Mouse (Mus musculus) forebrain, embryonic 10.5 days (tissue): ENCODE results near the gene Zc3h7a. TPM values are rescaled to one million over a fixed set of nuclear protein-coding genes. Genes with fewer than 3 reads are reported as not detected.

Experiments used
- DNase-seq: peaks from one replicate; pipeline ENCODE4 v3.0.0-alpha.2; 2017; ENCODE audit warnings: low spot score; ENCODE audit errors: extremely low spot score
- H3K27ac ChIP-seq: fragments of 300-500 bp; sonication (generic); 2 replicates; pipeline ENCODE4 v1.5.1; 2016; ENCODE audit warnings: mild to moderate bottlenecking
- H3K27me3 ChIP-seq: fragments of 300-500 bp; sonication (generic); 2 replicates; pipeline ENCODE4 v1.6.1; 2016; ENCODE audit warnings: mild to moderate bottlenecking; ENCODE audit not compliant: poor library complexity, severe bottlenecking
- H3K36me3 ChIP-seq: fragments of 300-500 bp; sonication (generic); replicated peaks from 2 replicates; pipeline ENCODE4 v1.6.1; 2016; ENCODE audit warnings: mild to moderate bottlenecking, moderate library complexity
- H3K4me1 ChIP-seq: fragments of 300-500 bp; sonication (generic); 2 replicates; pipeline ENCODE4 v1.6.1; 2016
- H3K4me3 ChIP-seq: fragments of 300-500 bp; sonication (generic); 2 replicates; pipeline ENCODE4 v1.5.1; 2016; ENCODE audit warnings: mild to moderate bottlenecking, moderate library complexity
- H3K9me3 ChIP-seq: fragments of 300-500 bp; sonication (generic); 2 replicates; pipeline ENCODE4 v1.6.1; 2016; ENCODE audit warnings: mild to moderate bottlenecking, moderate library complexity
- WGBS: fragments of 180-500 bp; shearing (Covaris S2); methylation state at CpG from one replicate; pipeline ENCODE4 v1.1.7; 2016; 5-methylcytosine and 5-hydroxymethylcytosine counted together
- polyA plus RNA-seq: library from polyadenylated mRNA; unstranded; fragments of >200 nt; fragmentation: Nextera tagmentation; extraction: Ambion mirVana; gene quantifications from 2 replicates; pipeline ENCODE4 v1.2.1, GENCODE M21; 2016

Zc3h7a gene
- polyA plus RNA-seq, 1 experiment from 2014 or later: 65.1 TPM

- Histone ChIP-seq H3K27me3 (no peaks in the 10 kb centered on the region), H3K4me1 (peaks cover 32% of the 10 kb centered on the region), H3K36me3 (peaks cover 32% of the 10 kb centered on the region), H3K27ac (no peak overlapping the region), H3K9me3 (no peaks in the 10 kb centered on the region), H3K4me3 (peak overlapping the region; percentile 97)
- WGBS: 31% methylated on average over 2 of the region's 2 CpGs
- DNase-seq: no peak
These were observed 43.4 kb downstream of the Zc3h7a start for GRCm38 (mm10) chr16:11132839-11133238.

- Histone ChIP-seq H3K4me3 (no peak overlapping the region), H3K9me3 (no peaks in the 10 kb centered on the region), H3K27me3 (no peaks in the 10 kb centered on the region), H3K4me1 (peaks cover 16% of the 10 kb centered on the region), H3K27ac (no peak overlapping the region), H3K36me3 (peaks cover 53% of the 10 kb centered on the region)
- DNase-seq: no peak
- 92% methylated on average over 11 of the region's 11 CpGs for WGBS
These were observed 47.9 kb downstream of the Zc3h7a start for GRCm38 (mm10) chr16:11128301-11128700.

GRCm38 (mm10) chr16:11125371-11125770, 50.8 kb downstream of the Zc3h7a start:
- Histone ChIP-seq H3K4me3 (no peak overlapping the region), H3K27ac (no peak overlapping the region), H3K27me3 (no peaks in the 10 kb centered on the region), H3K4me1 (no peaks in the 10 kb centered on the region), H3K9me3 (no peaks in the 10 kb centered on the region), H3K36me3 (peaks cover 73% of the 10 kb centered on the region)
- WGBS: 94% methylated on average over 2 of the region's 2 CpGs
- no peak for DNase-seq

- 90% methylated on average over 1 of the region's 1 CpGs for WGBS
- peaks cover 82% of the 10 kb centered on the region for H3K36me3 ChIP-seq
- H3K9me3 ChIP-seq: no peaks in the 10 kb centered on the region
- DNase-seq: no peak
- H3K27ac ChIP-seq: no peak overlapping the region
- no peaks in the 10 kb centered on the region for H3K27me3 ChIP-seq
- no peak overlapping the region for H3K4me3 ChIP-seq
- no peaks in the 10 kb centered on the region for H3K4me1 ChIP-seq
These were observed 52.1 kb downstream of the Zc3h7a start for GRCm38 (mm10) chr16:11124110-11124509.

GRCm38 (mm10) chr16:11122625-11123024, 53.6 kb downstream of the Zc3h7a start:
- Histone ChIP-seq H3K36me3 (peaks cover 77% of the 10 kb centered on the region), H3K27ac (no peak overlapping the region), H3K9me3 (no peaks in the 10 kb centered on the region), H3K27me3 (no peaks in the 10 kb centered on the region), H3K4me3 (no peak overlapping the region), H3K4me1 (no peaks in the 10 kb centered on the region)
- WGBS: 89% methylated on average over 2 of the region's 2 CpGs
- no peak for DNase-seq

GRCm38 (mm10) chr16:11109198-11109740, 66.9 kb downstream of the Zc3h7a start:
- no peak for DNase-seq
- Histone ChIP-seq H3K4me3 (no peak overlapping the region), H3K4me1 (no peaks in the 10 kb centered on the region), H3K36me3 (peaks cover 31% of the 10 kb centered on the region), H3K27me3 (no peaks in the 10 kb centered on the region), H3K27ac (no peak overlapping the region), H3K9me3 (no peaks in the 10 kb centered on the region)
- 83% methylated on average over 4 of the region's 4 CpGs for WGBS

GRCm38 (mm10) chr16:11104905-11105304, 71.3 kb downstream of the Zc3h7a start:
- Histone ChIP-seq H3K4me1 (no peaks in the 10 kb centered on the region), H3K9me3 (no peaks in the 10 kb centered on the region), H3K36me3 (peaks cover 35% of the 10 kb centered on the region), H3K27me3 (no peaks in the 10 kb centered on the region), H3K4me3 (no peak overlapping the region), H3K27ac (no peak overlapping the region)
- DNase-seq: no peak
- whole genome bisulfite sequencing: 84% methylated on average over 1 of the region's 1 CpGs

- Histone ChIP-seq H3K36me3 (peaks cover 34% of the 10 kb centered on the region), H3K4me3 (no peak overlapping the region), H3K4me1 (no peaks in the 10 kb centered on the region), H3K27ac (no peak overlapping the region), H3K27me3 (no peaks in the 10 kb centered on the region), H3K9me3 (no peaks in the 10 kb centered on the region)
- DNase-seq: no peak
- 87% methylated on average over 3 of the region's 3 CpGs for WGBS
These were observed 78.9 kb downstream of the Zc3h7a start for GRCm38 (mm10) chr16:11097301-11097700.

GRCm38 (mm10) chr16:11093717-11094386, 82.3 kb downstream of the Zc3h7a start:
- Histone ChIP-seq H3K9me3 (no peaks in the 10 kb centered on the region), H3K4me1 (no peaks in the 10 kb centered on the region), H3K4me3 (no peak overlapping the region), H3K27ac (no peak overlapping the region), H3K27me3 (no peaks in the 10 kb centered on the region), H3K36me3 (peaks cover 53% of the 10 kb centered on the region)
- DNase-seq: no peak
- WGBS: 92% methylated on average over 13 of the region's 13 CpGs

- Histone ChIP-seq H3K27ac (no peak overlapping the region), H3K36me3 (peaks cover 65% of the 10 kb centered on the region), H3K9me3 (no peaks in the 10 kb centered on the region), H3K27me3 (no peaks in the 10 kb centered on the region), H3K4me3 (no peak overlapping the region), H3K4me1 (peaks cover 3% of the 10 kb centered on the region; the same call in 1 of the 2 replicates)
- WGBS: 93% methylated on average over 3 of the region's 3 CpGs
- DNase-seq: no peak
These were observed 83.7 kb downstream of the Zc3h7a start for GRCm38 (mm10) chr16:11092523-11092922.

- Histone ChIP-seq H3K4me3 (no peak overlapping the region), H3K9me3 (no peaks in the 10 kb centered on the region), H3K27ac (no peak overlapping the region), H3K4me1 (peaks cover 8% of the 10 kb centered on the region), H3K36me3 (peaks cover 69% of the 10 kb centered on the region), H3K27me3 (no peaks in the 10 kb centered on the region)
- no peak for DNase-seq
- 82% methylated on average over 4 of the region's 4 CpGs for WGBS
These were observed 84.1 kb downstream of the Zc3h7a start for GRCm38 (mm10) chr16:11092061-11092460.

- Histone ChIP-seq H3K4me1 (peaks cover 16% of the 10 kb centered on the region), H3K9me3 (no peaks in the 10 kb centered on the region), H3K4me3 (no peak overlapping the region), H3K27ac (no peak overlapping the region), H3K36me3 (peaks cover 71% of the 10 kb centered on the region), H3K27me3 (no peaks in the 10 kb centered on the region)
- WGBS: 86% methylated on average over 10 of the region's 10 CpGs
- DNase-seq: no peak
These were observed 85.2 kb downstream of the Zc3h7a start for GRCm38 (mm10) chr16:11090836-11091570.
